Mouse (Mus musculus) layer of hippocampus, adult 2 months (tissue): ENCODE measurements around the gene Sos1. TPM values are rescaled to one million over a fixed set of nuclear protein-coding genes. Genes with fewer than 3 reads are reported as not detected.
A peak's percentile ranks its signal among the peaks of the same experiment; 100 is the strongest.

Experiments
- DNase-seq, 2 experiments: peaks; one replicate each; pipeline ENCODE4 v3.0.0; 2022; ENCODE audit warnings: low spot score in 2 of 2
- H3K27ac ChIP-seq: fragments of 200-600 bp; 2 replicates; pipeline ENCODE4 v1.8.1; 2022
- H3K4me3 ChIP-seq: fragments of 200-600 bp; 2 replicates; pipeline ENCODE4 v1.8.1; 2022; ENCODE audit warnings: mild to moderate bottlenecking
- CTCF ChIP-seq: fragments of 200-600 bp; conservative IDR thresholded peaks from 2 replicates; pipeline ENCODE4 v1.8.1; 2022; ENCODE audit warnings: antibody characterized with exemption, mild to moderate bottlenecking, moderate library complexity
- total RNA-seq, 2 experiments: library from RNA; stranded (reverse); gene quantifications; 2 replicates each; pipeline ENCODE4 v1.2.3; 2021

The Sos1 gene
- total RNA-seq, 2 experiments from 2014 or later = 35.2 to 36.8 TPM

- no peak for DNase-seq
- TF ChIP-seq CTCF = no peak
- no peak overlapping the region for H3K4me3 ChIP-seq
- no peak overlapping the region for H3K27ac ChIP-seq
Measured at GRCm38 (mm10) chr17:80368606-80369005, 111.6 kb downstream of the Sos1 start.

DNA sequence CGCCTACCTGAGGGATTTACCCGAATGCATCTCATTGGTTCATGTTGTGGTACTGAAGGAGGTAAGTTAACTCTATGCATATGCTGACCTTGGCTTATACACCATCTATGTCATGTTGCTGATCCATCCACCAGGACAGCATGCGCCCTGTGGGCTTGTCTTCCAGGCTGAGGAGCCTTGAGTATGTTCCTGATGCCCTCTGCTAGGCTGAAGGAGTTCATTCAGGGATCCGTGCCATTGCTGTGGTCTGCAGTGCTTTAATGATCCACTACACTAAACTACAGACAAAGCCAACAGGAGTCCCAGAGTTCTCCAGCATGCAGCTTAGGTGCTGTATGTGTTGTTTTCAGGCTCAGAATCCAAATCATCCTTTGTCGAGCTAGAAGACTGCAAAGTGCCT, 113.0 kb downstream of the Sos1 start:
- H3K27ac ChIP-seq = no peak overlapping the region
- H3K4me3 ChIP-seq = no peak overlapping the region
- no peak for DNase-seq
- TF ChIP-seq CTCF = peak; percentile 65

DNA sequence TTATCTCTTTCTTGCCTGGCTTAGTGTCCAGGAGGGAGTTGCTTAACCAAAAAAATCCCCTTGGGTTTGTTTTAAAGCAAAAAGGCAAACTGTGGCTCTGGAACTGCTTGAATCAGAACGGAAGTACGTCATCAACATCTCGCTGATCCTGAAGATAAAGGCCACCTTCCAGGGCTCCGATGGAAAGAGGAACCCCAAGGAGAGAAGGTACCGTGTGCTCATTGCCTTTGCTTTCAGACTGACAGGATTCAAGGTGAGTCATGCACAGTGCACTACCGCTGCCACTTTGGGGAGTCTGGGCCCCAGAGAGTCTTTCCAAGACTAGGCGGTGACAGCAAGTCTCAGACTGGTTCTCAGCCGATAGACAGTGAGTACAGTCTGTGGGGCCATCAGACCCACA, 120.0 kb downstream of the Sos1 start:
- no peak for DNase-seq
- Histone ChIP-seq H3K4me3 (no peak overlapping the region), H3K27ac (no peak overlapping the region)
- no peak for TF ChIP-seq CTCF

DNA sequence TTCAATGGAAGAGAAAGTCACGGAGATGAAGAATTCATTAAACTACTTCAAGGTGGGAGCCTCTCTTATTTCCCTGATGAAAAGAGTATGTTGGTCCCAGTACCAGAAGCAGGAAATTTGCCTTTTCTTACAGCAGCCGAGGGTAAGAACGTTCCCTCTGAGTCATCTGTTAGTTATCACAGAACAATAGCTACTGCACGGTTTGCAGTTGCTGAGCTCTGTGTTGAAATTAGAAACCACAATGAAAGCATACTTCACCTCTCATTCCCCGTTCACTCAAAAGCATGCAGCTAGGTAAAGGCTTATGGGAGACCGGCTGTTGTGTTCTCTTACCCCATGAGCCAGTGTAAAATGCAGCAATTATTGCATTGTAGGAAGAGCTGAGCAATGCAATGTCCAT, 133.0 kb downstream of the Sos1 start:
- no peak overlapping the region for H3K27ac ChIP-seq
- TF ChIP-seq CTCF = no peak
- DNase-seq = no peak
- no peak overlapping the region for H3K4me3 ChIP-seq

GRCm38 (mm10) chr17:80346591-80347125, 133.6 kb downstream of the Sos1 start:
- TF ChIP-seq CTCF = no peak
- Histone ChIP-seq H3K4me3 (no peak overlapping the region), H3K27ac (no peak overlapping the region)
- no peak for DNase-seq

- DNase-seq = no peak
- peak; percentile 63 for TF ChIP-seq CTCF
- H3K4me3 ChIP-seq = no peak overlapping the region
- no peak overlapping the region for H3K27ac ChIP-seq
Measured at GRCm38 (mm10) chr17:80345277-80345676, 135.0 kb downstream of the Sos1 start.

Other genes starting within 250 kb of the Sos1 start
- 10 to 100 TPM; 18.5 to 19.0 TPM for gene Morn2, start 190.2 kb downstream of the Sos1 start, total RNA-seq
- 10 to 100 TPM; 37.6 to 38.0 TPM for gene Dhx57, start 190.0 kb downstream of the Sos1 start, total RNA-seq
- 1 to 10 TPM; 2.8 to 5.3 TPM for gene Arhgef33, start 173.0 kb downstream of the Sos1 start, total RNA-seq
- gene Gm10190, start 106.9 kb downstream of the Sos1 start, total RNA-seq = 1 to 10 TPM in 1 of 2 experiments, not detected in 1; 1.5 TPM
- 10 to 100 TPM; 14.0 to 16.3 TPM for gene Cdkl4, start 97.4 kb upstream of the Sos1 start, total RNA-seq
- gene Map4k3, start 248.0 kb upstream of the Sos1 start, total RNA-seq = 10 to 100 TPM; 92.9 to 94.1 TPM